Mouse (Mus musculus) erythroblast, embryonic 14.5 days (primary cell): ENCODE measurements around the gene Rfx6.

Source experiments
- GATA1 ChIP-seq: IDR thresholded peaks from 2 replicates; pipeline ENCODE4 v1.6.1; 2012; ENCODE audit warnings: low read length, inconsistent platforms, mixed read lengths
- TAL1 ChIP-seq: IDR thresholded peaks from 3 replicates; pipeline ENCODE4 v1.6.1; 2012; ENCODE audit warnings: low read length, inconsistent platforms, mixed read lengths

- TF ChIP-seq GATA1 (no peak), TAL1 (no peak)
These were observed 5.3 kb upstream of the Rfx6 start for GRCm38 (mm10) chr10:51672082-51672779.
